Mouse (Mus musculus): Measurements from ENCODE around the gene Pam.

Pam gene

GRCm38 (mm10) chr1:98084596-98085274 lies 10.7 kb downstream of the Pam start:
- CTCF ChIA-PET, result interaction anchor here in 1 of 4 experiments (0.8 kb wide), 1 partner anchor 13 kb away, joined by 3 read pairs; no protein-coding TSS in a partner anchor
- POLR2A ChIA-PET, result interaction anchor here in 1 of 4 experiments (0.6 kb wide), 1 partner anchor 8 kb away, joined by 5 read pairs; no protein-coding TSS in a partner anchor

- POLR2A ChIA-PET, result no interaction called here
- CTCF ChIA-PET, result no interaction called here
Observed at GRCm38 (mm10) chr1:98083508-98083907, 11.9 kb downstream of the Pam start.

- ChIA-PET POLR2A (no interaction called here), CTCF (no interaction called here)
Observed at GRCm38 (mm10) chr1:98082988-98083387, 12.5 kb downstream of the Pam start.

- ChIA-PET CTCF (no interaction called here), POLR2A (no interaction called here)
Observed at GRCm38 (mm10) chr1:98080431-98080830, 15.0 kb downstream of the Pam start.

GRCm38 (mm10) chr1:98079640-98080039 lies 15.8 kb downstream of the Pam start:
- ChIA-PET POLR2A (no interaction called here), CTCF (no interaction called here)

GRCm38 (mm10) chr1:98078735-98079134 lies 16.7 kb downstream of the Pam start:
- ChIA-PET CTCF (no interaction called here), POLR2A (interaction anchor here in 1 of 4 experiments (0.6 kb wide), 2 partner anchors 8 to 101 kb away, joined by 3 to 6 read pairs; no protein-coding TSS in a partner anchor)

GRCm38 (mm10) chr1:98073826-98074225 lies 21.6 kb downstream of the Pam start:
- ChIA-PET POLR2A (interaction anchor here in 1 of 4 experiments (0.8 kb wide), 1 partner anchor 13 kb away, joined by 4 read pairs; no protein-coding TSS in a partner anchor), CTCF (no interaction called here)

- POLR2A ChIA-PET, result interaction anchor here in 2 of 4 experiments (0.8 to 1.9 kb wide), 2 partner anchors 14 to 41 kb away, joined by 4 to 6 read pairs; no protein-coding TSS in a partner anchor
Observed at GRCm38 (mm10) chr1:98073127-98073526, 22.3 kb downstream of the Pam start.

GRCm38 (mm10) chr1:98072045-98072444 lies 23.4 kb downstream of the Pam start:
- POLR2A ChIA-PET, result interaction anchor here in 2 of 4 experiments (0.5 to 1.9 kb wide), 6 partner anchors 12 to 1058 kb away, joined by 3 to 7 read pairs (median 4); no protein-coding TSS in a partner anchor
- CTCF ChIA-PET, result interaction anchor here (0.5 to 2.0 kb wide), 20 partner anchors 9 to 1503 kb away, joined by 3 to 7 read pairs (median 3); partner anchors contain the start of gene Pam (in 1 of the 4)

More at GRCm38 (mm10) chr1:98073127-98073526, 22.3 kb downstream of the Pam start:
- CTCF ChIA-PET, result interaction anchor here in 1 of 4 experiments (1.1 to 1.6 kb wide), 3 partner anchors 10 to 23 kb away, joined by 3 to 7 read pairs (median 5); partner anchors contain the start of gene Pam

GRCm38 (mm10) chr1:98071436-98071835 lies 24.0 kb downstream of the Pam start:
- ChIA-PET CTCF (interaction anchor here (0.5 to 2.0 kb wide), 17 partner anchors 9 to 108 kb away, joined by 3 to 7 read pairs (median 3); partner anchors contain the start of gene Pam (in 1 of the 4)), POLR2A (interaction anchor here in 2 of 4 experiments (0.5 to 1.9 kb wide), 5 partner anchors 15 to 1058 kb away, joined by 3 to 7 read pairs (median 4); no protein-coding TSS in a partner anchor)

- CTCF ChIA-PET, result interaction anchor here in 3 of 4 experiments (0.5 to 2.0 kb wide), 4 partner anchors 11 to 333 kb away, joined by 3 to 7 read pairs (median 5); no protein-coding TSS in a partner anchor
- POLR2A ChIA-PET, result interaction anchor here in 1 of 4 experiments (0.7 kb wide), 1 partner anchor 15 kb away, joined by 4 read pairs; no protein-coding TSS in a partner anchor
Observed at GRCm38 (mm10) chr1:98070743-98071325, 24.6 kb downstream of the Pam start.

GRCm38 (mm10) chr1:98068177-98068576 lies 27.3 kb downstream of the Pam start:
- ChIA-PET POLR2A (interaction anchor here in 1 of 4 experiments (0.6 kb wide), 1 partner anchor 761 kb away, joined by 3 read pairs; no protein-coding TSS in a partner anchor), CTCF (no interaction called here)

- CTCF ChIA-PET, result interaction anchor here in 1 of 4 experiments (1.0 kb wide), 1 partner anchor 10 kb away, joined by 3 read pairs; no protein-coding TSS in a partner anchor
Observed at GRCm38 (mm10) chr1:98062074-98062473, 33.4 kb downstream of the Pam start.

GRCm38 (mm10) chr1:98059401-98059800 lies 36.0 kb downstream of the Pam start:
- POLR2A ChIA-PET, result interaction anchor here in 1 of 4 experiments (0.6 kb wide), 1 partner anchor 143 kb away, joined by 3 read pairs; no protein-coding TSS in a partner anchor
- CTCF ChIA-PET, result interaction anchor here in 1 of 4 experiments (1.4 kb wide), 1 partner anchor 12 kb away, joined by 3 read pairs; no protein-coding TSS in a partner anchor

More at GRCm38 (mm10) chr1:98062074-98062473, 33.4 kb downstream of the Pam start:
- POLR2A ChIA-PET, result interaction anchor here in 1 of 4 experiments (0.6 kb wide), 1 partner anchor 80 kb away, joined by 3 read pairs; no protein-coding TSS in a partner anchor

- ChIA-PET CTCF (interaction anchor here in 1 of 4 experiments (1.1 kb wide), 1 partner anchor 15 kb away, joined by 3 read pairs; no protein-coding TSS in a partner anchor), POLR2A (interaction anchor here in 1 of 4 experiments (0.5 kb wide), 1 partner anchor 236 kb away, joined by 3 read pairs; no protein-coding TSS in a partner anchor)
Observed at GRCm38 (mm10) chr1:98056996-98057945, 38.2 kb downstream of the Pam start.

- CTCF ChIA-PET, result no interaction called here
- POLR2A ChIA-PET, result interaction anchor here in 1 of 4 experiments (1.1 to 1.5 kb wide), 2 partner anchors 14 to 16 kb away, joined by 4 read pairs; no protein-coding TSS in a partner anchor
Observed at GRCm38 (mm10) chr1:98056277-98056676, 39.2 kb downstream of the Pam start.

- POLR2A ChIA-PET, result interaction anchor here in 1 of 4 experiments (1.1 to 1.5 kb wide), 2 partner anchors 15 to 17 kb away, joined by 4 read pairs; no protein-coding TSS in a partner anchor
Observed at GRCm38 (mm10) chr1:98055591-98055990, 39.9 kb downstream of the Pam start.

GRCm38 (mm10) chr1:98053994-98054393 lies 41.5 kb downstream of the Pam start:
- ChIA-PET POLR2A (interaction anchor here in 1 of 4 experiments (1.0 kb wide), 1 partner anchor 25 kb away, joined by 3 read pairs; no protein-coding TSS in a partner anchor), CTCF (interaction anchor here in 3 of 4 experiments (0.6 to 1.1 kb wide), 4 partner anchors 17 to 23 kb away, joined by 3 to 10 read pairs (median 6); no protein-coding TSS in a partner anchor)

More at GRCm38 (mm10) chr1:98055591-98055990, 39.9 kb downstream of the Pam start:
- CTCF ChIA-PET, result no interaction called here

Data from embryonic stem cell, embryonic (primary cell).